Mouse (Mus musculus) left cerebral cortex, adult 18-20 months (tissue): ENCODE data around the gene Vsir. TPM values are rescaled to one million over a fixed set of nuclear protein-coding genes. Genes with fewer than 3 reads are reported as not detected.

Experiments used
- DNase-seq, 2 experiments: peaks; one replicate each; pipeline ENCODE4 v3.0.0; 2021 to 2022; ENCODE audit warnings: low spot score in 2 of 2, mixed read lengths in 1 of 2
- long read RNA-seq, 2 experiments: library from polyadenylated mRNA; stranded (forward); transcript quantifications; one replicate each; pipeline ENCODE4 v2.0.0; 2021
- total RNA-seq, 2 experiments: library from RNA; stranded (reverse); gene quantifications; 2 replicates each; pipeline ENCODE4 v1.2.3; 2021

Vsir gene
- 10 to 100 TPM; 19.7 to 20.8 TPM for total RNA-seq
- long read RNA-seq, experiment 1, full-length matches to known transcripts, result 17 of 23 reads
- long read RNA-seq, experiment 1, partial matches to known transcripts, result 2 of 23 reads
- long read RNA-seq, experiment 1, other reads (novel, unspliced or antisense), result 4 of 23 reads
- long read RNA-seq, experiment 2, full-length matches to known transcripts, result 15 of 19 reads
- long read RNA-seq, experiment 2, partial matches to known transcripts, result 1 of 19 reads
- long read RNA-seq, experiment 2, other reads (novel, unspliced or antisense), result 3 of 19 reads

GRCm38 (mm10) chr10:60346701-60347405 is at the start of gene Vsir:
Vsir (plus strand) TSS chr10:60346851.
- DNase-seq, result peak; percentile 26 to 40

- DNase-seq, result no peak
Observed at GRCm38 (mm10) chr10:60299636-60300035, 47.0 kb upstream of the Vsir start.

- DNase-seq, result no peak
Observed at GRCm38 (mm10) chr10:60303419-60303818, 43.2 kb upstream of the Vsir start.

DNA sequence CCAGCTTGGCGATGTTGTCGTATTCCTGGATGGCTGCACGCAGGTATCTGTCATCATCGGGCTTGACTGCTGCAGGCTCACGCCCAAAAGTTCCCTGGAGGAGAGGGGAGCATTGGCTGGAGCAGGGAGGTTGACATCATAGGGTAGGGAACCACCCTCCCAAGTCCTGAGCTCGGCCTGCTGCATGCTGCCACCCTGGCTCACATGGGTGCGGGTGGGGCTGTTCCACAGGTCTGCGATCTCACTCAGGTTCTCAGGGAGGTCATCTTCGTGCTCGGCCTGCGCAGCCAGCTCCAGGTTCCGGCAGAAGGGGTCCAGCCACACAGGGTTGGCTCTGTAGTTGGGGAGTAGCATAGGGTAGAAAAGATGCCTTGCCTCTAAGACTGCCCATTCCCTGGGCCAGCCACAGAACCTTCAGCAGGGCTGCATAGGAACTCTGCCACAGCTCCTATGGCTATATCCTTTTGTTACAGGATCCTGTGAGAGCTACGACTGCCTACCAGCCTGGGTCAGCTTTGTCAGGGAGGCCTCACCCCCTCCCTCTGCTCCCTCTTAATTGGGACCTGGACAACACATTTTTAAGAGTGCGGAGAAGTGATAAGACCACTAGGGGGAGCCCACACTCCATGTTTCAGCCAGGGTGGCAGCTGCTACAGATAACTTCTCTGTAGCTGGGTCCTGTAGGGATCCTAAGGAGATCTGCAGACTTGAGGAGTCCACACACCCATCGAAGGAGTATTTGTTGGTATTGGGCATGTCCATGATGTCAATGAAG is 41.6 kb upstream of the Vsir start:
- peak; percentile 73 for DNase-seq

GRCm38 (mm10) chr10:60310629-60311028 is 36.0 kb upstream of the Vsir start:
- no peak for DNase-seq

DNA sequence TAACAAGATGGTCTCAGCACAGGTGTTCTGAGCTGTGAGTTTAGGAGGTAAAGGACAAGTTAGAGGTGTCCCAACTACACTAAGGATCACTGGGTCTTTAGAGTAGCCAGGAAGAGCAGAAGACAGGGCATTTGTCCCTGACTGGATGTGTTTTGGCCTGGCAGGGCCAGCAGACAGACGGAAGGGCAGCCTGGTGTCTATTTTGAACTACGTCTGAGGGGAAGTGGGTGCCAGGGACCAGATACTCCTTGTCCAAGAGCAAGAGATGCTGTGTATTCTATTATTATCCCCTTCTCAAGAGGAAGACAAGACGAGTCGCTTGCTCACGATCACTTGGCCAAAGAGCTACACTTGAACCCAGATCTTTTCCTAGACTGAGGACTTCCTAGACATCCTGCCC is 33.0 kb upstream of the Vsir start:
- DNase-seq, result no peak

- no peak for DNase-seq
Observed at GRCm38 (mm10) chr10:60316166-60316565, 30.5 kb upstream of the Vsir start.

- DNase-seq, result no peak
Observed at GRCm38 (mm10) chr10:60328963-60329650, 17.5 kb upstream of the Vsir start.

DNA sequence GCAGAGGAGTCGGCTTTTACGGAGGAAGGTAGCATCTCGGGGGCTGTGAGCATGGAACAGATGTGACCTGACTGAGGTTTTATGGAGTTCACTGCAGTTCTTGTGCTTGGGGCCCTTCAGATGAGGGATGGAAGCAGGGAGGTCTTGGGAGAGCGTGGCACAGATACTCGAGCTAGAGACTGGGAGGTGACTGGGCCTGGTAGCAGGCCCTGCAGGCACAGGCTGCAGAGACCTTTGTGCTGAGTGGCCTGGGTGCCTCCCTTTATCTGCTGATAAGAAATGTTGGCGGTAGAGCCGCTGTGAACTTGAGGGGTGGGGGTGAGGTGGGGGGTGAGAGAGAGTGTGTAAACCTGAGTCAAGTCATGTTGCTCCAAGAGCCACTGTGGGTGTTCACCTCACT is 12.1 kb upstream of the Vsir start:
- no peak for DNase-seq

- no peak for DNase-seq
Observed at GRCm38 (mm10) chr10:60335021-60335420, 11.6 kb upstream of the Vsir start.

- DNase-seq, result no peak
Observed at GRCm38 (mm10) chr10:60341528-60341927, 5.1 kb upstream of the Vsir start.

GRCm38 (mm10) chr10:60344111-60344510 is 2.5 kb upstream of the Vsir start:
- DNase-seq, result no peak

DNA sequence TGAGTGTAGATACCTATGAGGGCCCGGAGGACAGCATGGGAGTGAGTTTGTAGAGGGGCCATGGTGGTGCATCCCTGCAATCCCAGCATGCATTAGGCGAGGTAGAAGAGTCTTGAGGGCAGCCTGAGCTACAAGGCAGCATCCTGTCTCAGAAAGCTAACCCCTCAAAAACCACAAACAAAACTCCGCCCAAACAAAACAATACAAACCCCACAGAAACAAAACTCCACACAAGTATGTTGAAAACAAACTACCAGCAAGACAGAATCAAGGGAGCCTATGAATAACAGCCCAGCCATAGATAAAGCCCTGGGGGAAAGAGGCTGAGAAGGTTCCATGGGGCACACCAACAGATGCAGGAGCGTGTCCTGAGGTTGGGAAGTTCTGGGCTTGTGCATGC is 595 bp upstream of the Vsir start:
- DNase-seq, result no peak

DNA sequence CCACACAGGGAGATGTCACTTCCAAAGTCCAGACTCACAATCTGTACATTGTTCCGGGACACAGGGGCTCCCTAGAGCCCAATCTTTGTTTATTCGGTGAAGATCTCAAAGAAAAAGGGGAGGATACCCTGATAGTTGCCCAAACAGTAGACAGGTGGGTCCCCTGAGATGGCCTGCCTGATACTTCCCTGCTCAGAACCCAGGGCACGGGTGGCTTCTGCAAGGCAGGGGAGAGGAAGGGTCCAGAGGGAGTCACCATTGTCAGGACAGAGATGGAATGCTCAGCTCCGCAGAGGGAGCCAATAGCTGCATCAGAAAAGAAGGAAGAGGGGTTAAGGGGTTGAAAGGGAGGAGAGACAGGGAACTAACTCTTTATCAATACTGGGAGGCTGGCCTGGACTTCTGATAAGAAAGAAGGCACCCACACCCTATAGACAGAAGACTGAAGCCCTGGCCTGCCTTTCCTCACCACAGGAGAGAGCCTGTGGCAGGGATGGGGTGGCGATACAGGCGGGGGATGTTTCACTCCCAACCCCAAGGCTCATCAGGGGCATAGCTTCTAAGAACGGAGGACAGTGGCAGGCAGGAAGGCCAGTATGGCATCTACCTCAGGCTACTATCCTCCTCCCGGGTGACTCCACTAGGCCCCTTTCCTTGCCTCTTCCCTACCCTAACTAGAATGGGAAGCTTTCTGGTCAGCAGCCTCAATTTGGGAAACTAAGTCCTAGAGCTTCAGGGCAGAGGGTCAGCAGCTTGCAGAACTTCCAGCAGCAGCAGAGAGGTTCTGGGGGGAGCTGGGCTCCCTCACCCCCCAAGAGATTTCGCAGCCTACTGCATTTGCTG is 1.3 kb downstream of the Vsir start:
- DNase-seq, result no peak

GRCm38 (mm10) chr10:60349056-60349455 is 2.4 kb downstream of the Vsir start:
- no peak for DNase-seq

- DNase-seq, result no peak
Observed at GRCm38 (mm10) chr10:60349644-60350043, 3.0 kb downstream of the Vsir start.

DNA sequence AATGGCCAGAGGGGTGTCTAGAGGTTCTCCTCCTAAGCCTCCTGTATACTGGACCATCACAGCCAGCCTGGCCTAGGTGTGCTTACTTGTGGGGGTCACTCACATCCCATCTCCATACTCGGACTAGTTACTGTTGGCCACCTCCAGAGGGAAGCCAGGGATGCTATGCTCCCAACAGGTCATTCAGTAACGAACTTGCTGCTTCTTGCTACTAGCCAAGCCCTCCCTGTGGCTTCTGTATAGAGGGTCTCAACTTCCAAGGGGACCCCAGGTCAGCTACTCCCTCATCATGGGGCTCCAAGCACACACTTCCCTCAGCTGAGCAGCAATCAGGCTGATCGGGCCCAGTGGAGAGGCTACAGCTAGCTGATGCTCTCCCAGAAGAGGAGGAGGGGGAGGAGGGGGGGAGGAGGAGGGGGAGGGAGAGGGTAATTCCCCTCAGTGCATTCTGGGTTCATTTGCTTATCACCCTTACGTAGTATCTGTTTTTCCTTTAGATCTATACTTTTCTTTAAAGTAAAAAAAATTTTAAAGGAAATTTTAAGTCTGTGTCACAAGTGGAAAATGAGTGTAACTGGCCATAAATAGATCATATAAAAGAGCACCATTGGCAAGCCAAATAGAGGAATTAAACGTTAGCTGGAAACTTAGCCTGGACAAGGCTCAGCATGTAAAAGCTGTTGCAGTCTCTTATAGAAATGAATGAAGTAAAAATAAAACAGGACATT is 3.6 kb downstream of the Vsir start:
- no peak for DNase-seq

GRCm38 (mm10) chr10:60350805-60351167 is 4.1 kb downstream of the Vsir start:
- peak; percentile 71 to 78 for DNase-seq

GRCm38 (mm10) chr10:60351248-60351647 is 4.6 kb downstream of the Vsir start:
- no peak for DNase-seq
